Mouse (Mus musculus) spleen, adult 2 months (tissue): Measurements from ENCODE around the gene Pla2g4d. TPM values are rescaled to one million over a fixed set of nuclear protein-coding genes. Genes with fewer than 3 reads are reported as not detected.

Experiments
- DNase-seq, 2 experiments: peaks; one replicate each; pipeline versions ENCODE4 v3.0.0 to v3.0.0-alpha.2; 2012 to 2021; ENCODE audit warnings: low spot score in 2 of 2, low read depth in 1 of 2
- H3K27ac ChIP-seq: fragments of 200-500 bp; 2 replicates; pipeline ENCODE4 v1.5.1; 2012; ENCODE audit warnings: low read length, inconsistent platforms; ENCODE audit not compliant: insufficient read depth
- H3K27me3 ChIP-seq: fragments of 200-500 bp; 2 replicates; pipeline ENCODE4 v1.6.1; 2012; ENCODE audit warnings: mild to moderate bottlenecking, moderate library complexity, low read length, inconsistent platforms; ENCODE audit not compliant: control insufficient read depth, insufficient read depth
- H3K36me3 ChIP-seq: fragments of 200-500 bp; 2 replicates; pipeline ENCODE4 v1.6.1; 2012; ENCODE audit warnings: mild to moderate bottlenecking, low read length, inconsistent platforms; ENCODE audit not compliant: control insufficient read depth, insufficient read depth
- H3K4me1 ChIP-seq: fragments of 200-500 bp; 2 replicates; pipeline ENCODE4 v1.6.1; 2011; ENCODE audit warnings: inconsistent platforms; ENCODE audit not compliant: control insufficient read depth, insufficient read depth, insufficient read length
- H3K4me3 ChIP-seq: fragments of 200-500 bp; 2 replicates; pipeline ENCODE4 v1.5.1; 2011; ENCODE audit warnings: mild to moderate bottlenecking, inconsistent platforms; ENCODE audit not compliant: insufficient read depth, insufficient read length; ENCODE audit errors: extremely low read depth
- CTCF ChIP-seq: fragments of 200-500 bp; IDR thresholded peaks from 2 replicates; pipeline ENCODE4 v1.5.1; 2011; ENCODE audit warnings: mild to moderate bottlenecking, inconsistent platforms; ENCODE audit not compliant: insufficient read depth, insufficient read length, insufficient replicate concordance; ENCODE audit errors: extremely low read depth
- POLR2A ChIP-seq: fragments of 200-500 bp; IDR thresholded peaks from 2 replicates; pipeline ENCODE4 v1.6.1; 2011; ENCODE audit warnings: low read depth, low read length, inconsistent platforms
- WGBS: fragments of 180-500 bp; shearing (Covaris S2); methylation state at CpG from one replicate; pipeline ENCODE4 v1.1.7; 2018; 5-methylcytosine and 5-hydroxymethylcytosine counted together
- polyA plus RNA-seq: library from polyadenylated mRNA; depleted of rRNA; stranded (reverse); fragments of >200 nt; gene quantifications from 2 replicates; pipeline ENCODE4 v1.2.3, GENCODE M21; 2012; rRNA removed

Pla2g4d gene
- polyA plus RNA-seq, result 0.02 and 0.14 TPM in 2 replicates

DNA sequence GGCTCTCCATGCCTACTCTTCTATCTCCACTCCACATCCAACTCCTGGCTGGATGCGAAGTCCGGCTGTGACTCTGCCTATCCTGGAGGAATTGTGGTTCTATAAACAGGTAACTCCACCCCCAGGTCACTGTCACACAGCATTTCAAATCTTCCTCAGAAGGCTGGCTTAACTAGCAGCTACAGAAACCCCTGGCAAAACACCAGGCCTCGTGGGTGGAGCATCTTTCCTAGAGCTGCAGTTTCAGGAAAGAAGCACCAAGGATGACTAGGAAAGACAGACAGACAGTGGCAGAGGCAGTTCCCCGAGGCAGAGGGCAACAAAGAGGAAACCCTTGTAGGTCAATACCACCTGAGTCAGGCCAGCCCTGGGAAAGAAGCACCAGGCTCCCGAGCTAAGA, at the start of gene Pla2g4d:
Gene Pla2g4d, minus strand, starts transcription at position 203 of the 400 bp plus-strand sequence.
- Histone ChIP-seq H3K27me3 (no peaks in the 10 kb centered on the region), H3K27ac (no peak within 1 kb of the TSS), H3K4me1 (no peaks in the 10 kb centered on the region), H3K4me3 (no peak within 1 kb of the TSS), H3K36me3 (no peaks in the 10 kb centered on the region)
- WGBS, result 69% methylated on average over 5 of the region's 5 CpGs
- DNase-seq, result no peak
- no peak for TF ChIP-seq POLR2A
- TF ChIP-seq CTCF, result no peak

DNA sequence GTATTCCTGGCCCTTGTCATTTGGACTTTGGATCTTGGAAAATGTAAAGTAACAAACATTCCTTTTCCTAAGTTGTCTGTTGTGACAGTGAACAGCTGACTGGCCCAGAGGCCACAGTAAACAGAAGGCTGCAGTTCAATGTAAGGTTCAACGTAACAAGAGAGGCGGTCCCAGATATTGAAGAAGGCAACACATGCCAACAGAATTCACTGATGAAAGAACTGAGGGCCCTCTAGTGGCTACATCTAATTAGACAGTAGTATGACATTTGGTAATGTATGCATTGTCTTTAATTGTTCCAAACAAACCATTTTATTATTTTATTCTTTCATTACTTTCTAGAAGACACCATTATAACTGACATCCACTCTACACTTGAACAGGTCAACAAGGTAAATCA, 48.9 kb upstream of the Pla2g4d start:
- no peak for TF ChIP-seq POLR2A
- TF ChIP-seq CTCF, result no peak
- 74% methylated on average over 2 of the region's 2 CpGs for WGBS
- Histone ChIP-seq H3K4me3 (no peak overlapping the region), H3K27me3 (no peaks in the 10 kb centered on the region), H3K27ac (no peak overlapping the region), H3K36me3 (peaks cover 42% of the 10 kb centered on the region), H3K4me1 (no peaks in the 10 kb centered on the region)
- DNase-seq, result no peak

DNA sequence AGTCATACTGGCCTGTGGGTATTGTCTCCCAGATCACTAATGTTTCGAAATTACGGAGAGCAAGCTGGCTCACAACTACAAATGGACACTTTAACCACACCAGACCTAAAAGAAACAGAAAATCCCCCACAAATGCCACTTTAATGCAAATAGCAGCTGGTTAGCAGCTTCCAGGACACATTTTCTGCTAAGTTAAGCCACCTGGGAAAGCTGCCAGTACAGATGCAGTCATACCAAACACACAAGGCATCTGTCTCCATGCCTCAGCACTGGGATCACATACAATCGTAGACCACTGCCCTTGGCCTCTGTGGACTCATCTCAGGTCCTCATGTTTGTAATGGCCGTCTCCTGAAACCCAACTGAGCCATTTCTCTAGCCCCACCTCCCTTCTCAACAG, 42.6 kb upstream of the Pla2g4d start:
- TF ChIP-seq CTCF (no peak), POLR2A (no peak)
- H3K36me3 ChIP-seq, result peaks cover 38% of the 10 kb centered on the region
- 97% methylated on average over 4 of the region's 4 CpGs for WGBS
- no peaks in the 10 kb centered on the region for H3K4me1 ChIP-seq
- no peaks in the 10 kb centered on the region for H3K27me3 ChIP-seq
- no peak overlapping the region for H3K27ac ChIP-seq
- no peak overlapping the region for H3K4me3 ChIP-seq
- no peak for DNase-seq

- WGBS, result 83% methylated on average over 4 of the region's 4 CpGs
- no peak for DNase-seq
- no peak for TF ChIP-seq POLR2A
- no peak for TF ChIP-seq CTCF
- H3K27ac ChIP-seq, result no peak overlapping the region
- H3K36me3 ChIP-seq, result peaks cover 23% of the 10 kb centered on the region
- H3K4me3 ChIP-seq, result no peak overlapping the region
- no peaks in the 10 kb centered on the region for H3K27me3 ChIP-seq
- H3K4me1 ChIP-seq, result no peaks in the 10 kb centered on the region
Measured at GRCm38 (mm10) chr2:120315077-120315476, 26.1 kb upstream of the Pla2g4d start.

DNA sequence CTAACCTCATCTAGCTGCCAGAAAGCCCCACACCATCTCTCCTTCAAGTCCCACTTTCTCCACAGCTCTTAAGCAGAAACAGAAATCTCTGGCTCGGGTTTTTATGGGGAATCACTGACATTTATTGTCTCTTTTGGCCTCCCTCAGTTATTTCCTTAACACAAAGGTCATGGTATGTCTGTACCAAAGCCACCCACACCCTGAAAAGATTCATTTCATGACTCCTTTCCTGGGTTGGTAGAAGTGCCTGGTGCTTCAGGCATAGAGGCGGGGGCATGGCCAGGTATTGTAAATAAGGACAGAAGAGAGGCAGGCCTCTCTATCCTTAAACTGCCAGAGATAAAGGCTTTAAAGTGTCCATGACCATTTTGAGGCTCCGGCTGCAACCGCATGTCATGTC, 25.5 kb upstream of the Pla2g4d start:
- DNase-seq, result no peak
- TF ChIP-seq CTCF (no peak), POLR2A (no peak)
- no peaks in the 10 kb centered on the region for H3K27me3 ChIP-seq
- peaks cover 23% of the 10 kb centered on the region for H3K36me3 ChIP-seq
- no peak overlapping the region for H3K4me3 ChIP-seq
- H3K27ac ChIP-seq, result no peak overlapping the region
- no peaks in the 10 kb centered on the region for H3K4me1 ChIP-seq
- 92% methylated on average over 4 of the region's 4 CpGs for WGBS

DNA sequence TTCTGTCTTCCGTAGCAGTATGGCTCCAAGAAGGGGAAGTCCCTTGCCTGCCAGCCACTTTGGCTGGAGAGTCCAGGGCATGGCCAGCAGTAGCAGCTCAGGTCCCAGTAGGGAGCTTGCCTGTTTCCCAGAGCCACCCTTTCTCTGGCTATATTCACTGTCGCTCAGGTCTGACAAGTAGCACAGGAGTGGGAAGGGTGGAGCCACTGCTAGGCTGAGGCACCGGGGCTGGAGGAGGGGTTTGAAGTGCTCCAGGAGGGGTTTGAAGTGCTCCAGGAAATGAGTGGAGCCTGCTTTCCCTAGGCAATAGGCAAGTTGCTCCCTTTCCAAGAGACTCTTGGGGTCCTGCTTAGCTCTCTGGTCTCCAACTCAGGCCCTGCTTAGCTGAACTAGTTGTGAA, 25.0 kb upstream of the Pla2g4d start, which contains the start of gene Pla2g4f:
Gene Pla2g4f, minus strand, starts transcription at position 190 of the 400 bp plus-strand sequence.
- Histone ChIP-seq H3K4me1 (no peaks in the 10 kb centered on the region), H3K27me3 (no peaks in the 10 kb centered on the region), H3K27ac (no peak within 1 kb of the TSS), H3K4me3 (no peak within 1 kb of the TSS), H3K36me3 (peaks cover 18% of the 10 kb centered on the region)
- TF ChIP-seq CTCF, result no peak
- no peak for TF ChIP-seq POLR2A
- no peak for DNase-seq
- WGBS, result 66% methylated on average over 3 of the region's 3 CpGs

DNA sequence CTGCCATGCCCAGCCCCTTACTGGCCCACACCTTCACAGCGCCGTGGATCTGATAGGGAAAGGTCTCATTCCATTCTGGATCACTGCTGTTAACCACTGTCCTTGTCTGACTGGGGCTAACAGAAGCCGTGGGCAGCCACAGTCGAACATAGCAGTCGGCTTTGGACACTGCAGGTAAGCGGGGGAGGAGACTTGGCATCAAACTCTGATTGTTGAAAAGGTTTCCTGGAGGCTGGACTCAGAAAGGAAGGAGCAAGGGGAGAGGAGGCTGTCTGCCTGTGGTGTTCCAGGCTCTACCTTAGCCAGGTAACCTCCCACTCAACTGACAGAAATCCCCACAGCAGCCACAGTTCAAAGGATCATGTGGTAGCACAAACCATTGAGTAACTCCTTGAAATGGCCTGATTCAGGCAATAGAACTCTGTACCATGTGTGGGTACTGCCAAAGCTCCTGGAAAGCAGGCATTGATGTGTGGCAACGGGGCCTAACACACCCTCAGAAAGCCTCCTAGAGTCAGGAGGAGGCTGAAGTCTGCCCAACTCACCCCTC, 23.4 kb upstream of the Pla2g4d start:
- WGBS, result 80% methylated on average over 7 of the region's 7 CpGs
- DNase-seq, result no peak
- Histone ChIP-seq H3K27me3 (no peaks in the 10 kb centered on the region), H3K36me3 (peaks cover 8% of the 10 kb centered on the region), H3K4me3 (no peak overlapping the region), H3K27ac (no peak overlapping the region), H3K4me1 (no peaks in the 10 kb centered on the region)
- TF ChIP-seq CTCF (no peak), POLR2A (no peak)

DNA sequence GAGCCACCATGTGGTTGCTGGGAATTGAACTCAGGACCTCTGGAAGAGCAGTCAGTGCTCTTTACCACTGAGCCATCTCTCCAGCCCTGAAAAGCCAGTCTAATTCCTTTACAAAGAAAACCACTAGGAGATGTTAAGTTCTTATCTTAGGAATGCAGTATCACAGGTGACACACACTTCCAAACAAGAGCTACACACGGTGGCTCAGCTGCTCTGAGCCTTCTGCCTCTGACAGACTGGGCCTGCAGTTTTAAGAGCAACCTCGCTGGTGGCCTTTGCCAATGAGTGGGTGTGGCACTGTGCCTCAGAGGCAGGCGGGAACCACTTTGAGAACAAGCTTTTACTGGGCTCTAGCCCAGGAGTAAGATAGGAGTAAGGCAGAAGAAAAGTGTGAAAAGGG, 15.1 kb upstream of the Pla2g4d start:
- H3K4me1 ChIP-seq, result no peaks in the 10 kb centered on the region
- no peak for DNase-seq
- WGBS, result 49% methylated on average over 3 of the region's 3 CpGs

More for the DNA sequence above, 15.1 kb upstream of the Pla2g4d start:
- Histone ChIP-seq H3K36me3 (no peaks in the 10 kb centered on the region), H3K27me3 (no peaks in the 10 kb centered on the region), H3K27ac (no peak overlapping the region), H3K4me3 (no peak overlapping the region)
- TF ChIP-seq CTCF, result no peak
- TF ChIP-seq POLR2A, result no peak
